Mouse (Mus musculus) MEL-GATA-1-ER (cell line): ENCODE data around the gene Kcnj14.

Experiments used
- DNase-seq: peaks from one replicate; pipeline ENCODE4 v3.0.0-alpha.2; 2012; ENCODE audit warnings: low read depth; ENCODE audit errors: extremely low read depth

The Kcnj14 gene

GRCm38 (mm10) chr7:45832428-45832827 lies 7.8 kb upstream of the Kcnj14 start:
- DNase-seq, result no peak

- DNase-seq, result no peak
Measured at GRCm38 (mm10) chr7:45831128-45831525, 6.5 kb upstream of the Kcnj14 start.

DNA sequence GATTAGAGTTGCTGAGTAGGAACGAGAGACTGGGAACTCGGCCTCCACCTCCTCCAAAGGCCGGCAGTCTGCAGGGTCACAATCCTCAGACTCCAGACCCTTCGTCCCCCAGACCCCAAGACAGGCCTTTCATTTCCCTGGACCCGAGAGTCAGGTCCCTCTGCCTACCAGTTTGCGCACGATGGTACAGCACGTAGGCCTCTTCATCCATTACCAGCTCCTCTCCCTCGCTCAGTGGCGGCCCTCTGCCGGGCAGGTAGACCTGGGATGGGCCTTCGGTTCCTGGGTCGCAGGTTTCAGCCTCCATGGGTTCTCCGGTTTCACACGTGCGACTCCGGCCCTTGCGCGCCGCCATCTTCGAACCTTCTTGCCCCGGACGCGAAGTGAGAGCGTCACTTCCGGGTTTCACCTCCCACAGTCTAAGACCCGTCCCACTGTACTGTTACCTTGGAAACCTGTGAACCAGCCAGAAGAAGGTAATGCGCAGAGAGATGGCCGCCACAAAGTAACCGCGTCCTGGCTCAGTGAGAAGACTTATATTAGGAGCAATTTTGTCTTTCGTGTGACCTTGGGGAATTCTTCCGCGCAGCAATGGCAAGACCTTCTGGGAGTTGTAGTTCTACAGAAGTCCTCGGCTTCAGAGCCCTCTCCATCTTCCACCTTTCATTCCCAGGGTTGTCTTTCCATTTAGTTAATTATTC lies 6.0 kb upstream of the Kcnj14 start, which contains the start of gene Grwd1:
TSS of gene Grwd1 (minus strand) at position 518 of the 701 bp plus-strand sequence.
- DNase-seq, result peak; percentile 87

DNA sequence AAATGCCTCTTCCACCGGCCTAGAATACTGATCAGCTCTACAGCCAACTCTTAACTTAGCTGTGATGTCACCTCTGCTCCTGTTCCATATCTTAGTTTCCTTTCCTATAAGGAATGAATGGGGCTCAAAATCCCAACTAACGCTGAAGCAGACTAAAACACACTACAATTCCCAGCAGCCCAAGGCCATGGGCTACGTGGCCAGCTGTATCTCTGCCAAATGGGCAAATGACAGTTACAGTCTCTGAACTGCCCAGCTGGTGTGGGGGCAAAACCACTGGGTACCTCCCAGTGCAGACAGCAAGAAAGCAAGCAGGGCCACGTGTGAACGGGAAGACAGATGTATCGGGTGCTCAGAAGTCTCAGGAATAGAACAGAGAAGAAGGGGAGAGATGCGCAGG lies 2.0 kb upstream of the Kcnj14 start:
- DNase-seq, result no peak

DNA sequence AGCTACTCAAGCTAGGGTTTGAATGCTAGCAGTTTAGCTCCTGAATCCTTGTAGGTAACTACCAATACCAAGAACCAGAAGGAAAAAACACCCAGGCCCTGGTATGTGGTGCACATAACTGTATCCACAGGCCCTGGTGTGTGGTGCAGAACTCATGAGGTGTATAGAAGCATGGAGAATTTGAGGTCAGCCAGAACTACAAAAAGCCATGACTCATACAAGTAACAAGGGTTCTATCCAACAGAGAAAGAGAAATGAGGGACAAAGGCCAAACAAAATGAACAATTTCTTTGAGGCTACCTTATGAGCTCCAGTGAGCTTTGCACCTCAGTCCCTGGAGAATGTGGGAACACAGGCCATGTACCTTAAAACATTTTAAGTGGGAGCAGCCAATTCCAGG lies 3.7 kb downstream of the Kcnj14 start:
- no peak for DNase-seq

GRCm38 (mm10) chr7:45819843-45820242 lies 4.7 kb downstream of the Kcnj14 start:
- DNase-seq, result no peak

GRCm38 (mm10) chr7:45815984-45816351 lies 8.6 kb downstream of the Kcnj14 start:
- DNase-seq, result no peak

DNA sequence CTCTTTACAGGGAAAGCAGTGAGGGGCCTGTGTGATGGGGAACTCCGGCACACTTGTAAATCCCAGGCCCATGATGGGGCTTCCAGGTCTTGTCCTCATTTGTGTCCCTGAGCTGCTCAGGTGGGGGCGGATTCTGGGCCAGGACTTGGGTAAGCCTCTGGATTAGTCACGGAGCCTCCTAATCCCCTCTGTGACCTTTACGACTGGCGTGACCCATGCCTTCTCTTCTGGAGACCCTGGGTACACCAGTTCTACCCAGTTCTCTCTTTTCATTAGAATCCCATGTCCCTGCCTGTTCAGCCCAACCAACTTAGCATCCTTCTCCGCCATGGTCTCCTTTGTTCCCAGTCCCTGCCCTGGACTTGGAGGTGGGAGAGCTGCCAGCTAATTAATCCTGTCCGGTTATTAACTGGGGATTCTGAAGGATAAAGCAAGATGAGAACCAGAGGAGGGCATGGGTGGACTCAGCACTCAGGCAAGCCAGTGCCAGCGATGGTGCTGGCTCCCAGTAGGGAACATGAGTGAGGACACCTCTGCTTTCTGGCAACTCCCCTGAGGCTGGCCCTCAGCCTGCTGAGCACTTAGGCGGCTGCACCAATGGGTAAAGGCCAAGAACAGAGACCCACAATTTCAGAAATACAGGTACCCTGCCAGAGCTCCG lies 9.1 kb downstream of the Kcnj14 start:
- DNase-seq, result no peak

DNA sequence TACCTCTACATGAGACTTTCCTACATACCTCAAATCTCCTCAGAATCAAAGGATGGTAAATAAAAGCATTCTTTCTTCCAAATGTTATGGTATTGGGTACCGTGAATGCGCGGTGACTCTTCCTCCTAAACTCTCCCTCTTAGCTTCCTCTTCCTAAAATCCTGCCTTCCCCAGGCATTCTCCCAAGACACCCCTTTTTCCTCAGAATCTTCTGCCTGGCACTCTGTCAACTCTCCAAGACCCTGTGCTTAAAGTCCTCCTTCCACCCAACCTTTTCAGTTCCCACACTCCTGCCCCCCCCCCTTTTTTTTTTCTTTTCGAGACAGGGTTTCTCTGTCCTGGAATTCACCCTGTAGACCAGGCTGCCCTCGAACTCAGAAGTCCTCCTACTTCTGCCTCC lies 9.7 kb downstream of the Kcnj14 start:
- DNase-seq, result no peak

- peak; percentile 98 for DNase-seq
Measured at GRCm38 (mm10) chr7:45813787-45814779, 10.5 kb downstream of the Kcnj14 start, which contains the start of gene Cyth2. Gene Cyth2, minus strand, starts transcription at chr7:45814581.

DNA sequence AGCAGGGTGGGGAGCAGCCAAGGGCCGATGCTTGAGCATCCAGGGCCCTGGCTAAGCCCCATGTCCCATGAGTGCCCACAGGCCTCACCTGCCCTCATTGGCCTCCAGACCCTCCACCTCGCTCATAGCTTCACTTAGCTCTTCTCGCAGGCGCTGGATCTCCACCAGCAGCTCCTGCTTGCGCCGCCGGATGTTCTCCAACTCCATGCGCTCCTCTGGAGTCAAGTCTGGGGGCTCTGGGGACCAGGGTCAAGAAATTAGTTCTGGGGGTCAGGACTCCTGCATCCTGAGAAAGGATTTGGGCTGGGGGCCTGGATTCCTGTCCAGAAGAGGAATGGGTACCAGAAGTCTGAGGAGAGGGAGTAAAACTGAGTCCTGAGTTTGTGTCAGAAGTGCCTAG lies 11.7 kb downstream of the Kcnj14 start:
- no peak for DNase-seq

GRCm38 (mm10) chr7:45809276-45810075 lies 15.1 kb downstream of the Kcnj14 start:
- DNase-seq, result no peak

DNA sequence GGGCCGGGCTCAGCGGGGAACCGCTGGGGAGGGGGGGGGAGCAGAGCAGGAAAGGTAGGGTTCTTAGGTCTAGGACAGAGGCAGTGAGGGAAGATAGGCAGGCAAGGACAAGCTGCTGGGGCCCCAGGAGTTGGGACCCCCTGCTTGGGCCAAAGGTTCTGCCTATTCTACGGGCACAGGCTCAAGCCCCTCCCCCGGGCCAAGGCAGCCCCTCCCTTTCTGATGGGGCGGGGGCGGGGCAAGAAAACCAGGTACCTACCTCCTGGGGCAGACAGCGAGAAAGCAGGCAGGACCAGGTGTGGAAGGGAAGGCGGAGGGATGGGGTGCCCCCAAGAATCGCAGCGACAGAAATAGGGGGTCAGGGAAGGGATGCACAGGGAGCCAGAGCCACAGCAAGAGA lies 16.1 kb downstream of the Kcnj14 start:
- DNase-seq, result no peak

GRCm38 (mm10) chr7:45805941-45806340 lies 18.6 kb downstream of the Kcnj14 start:
- DNase-seq, result no peak

- no peak for DNase-seq
Measured at GRCm38 (mm10) chr7:45802551-45802950, 22.0 kb downstream of the Kcnj14 start.

DNA sequence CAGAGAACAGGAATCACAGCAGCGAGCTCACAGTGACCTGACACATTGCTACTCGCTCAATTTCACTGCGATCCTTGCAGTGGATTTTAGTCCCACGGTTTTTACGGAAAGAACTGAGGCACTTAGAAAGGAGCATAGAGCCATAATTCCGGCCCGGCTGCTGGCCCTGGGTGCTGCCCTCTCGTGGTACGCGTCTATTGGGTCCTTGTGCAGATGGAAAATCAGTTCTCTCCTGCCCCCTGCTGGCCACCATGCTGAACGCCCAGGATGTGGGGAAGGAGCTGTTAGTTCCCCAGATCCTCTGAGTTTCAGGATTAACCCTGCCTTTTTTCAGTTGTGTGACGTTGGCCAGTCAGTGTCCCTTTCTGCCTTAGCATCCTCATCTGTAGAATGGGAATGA lies 23.2 kb downstream of the Kcnj14 start:
- peak; percentile 78 for DNase-seq

- peak; percentile 68 for DNase-seq
Measured at GRCm38 (mm10) chr7:45800546-45801204, 23.9 kb downstream of the Kcnj14 start.

GRCm38 (mm10) chr7:45800001-45800400 lies 24.6 kb downstream of the Kcnj14 start:
- no peak for DNase-seq

DNA sequence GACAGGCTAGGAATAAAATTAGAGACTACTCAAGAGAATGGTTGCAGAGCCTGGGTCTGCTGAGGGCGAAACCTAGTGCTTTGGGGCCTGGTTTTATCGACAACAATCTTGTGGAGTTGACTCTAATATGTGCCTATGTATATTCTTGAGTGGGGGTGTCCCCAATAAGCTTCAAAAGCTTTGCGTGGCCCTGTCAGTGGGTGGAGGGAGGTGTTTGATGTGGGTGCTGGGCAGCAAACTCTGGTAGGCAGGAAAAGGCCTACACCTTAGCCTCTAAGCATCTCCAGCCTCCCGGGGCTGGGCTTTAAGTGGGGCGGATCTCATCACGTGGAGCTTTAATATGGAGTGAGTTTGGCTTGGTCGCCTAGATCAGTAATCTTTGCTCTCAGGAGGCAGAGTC lies 25.7 kb downstream of the Kcnj14 start:
- DNase-seq, result no peak

GRCm38 (mm10) chr7:45798511-45798836 lies 26.1 kb downstream of the Kcnj14 start:
- no peak for DNase-seq
